Mouse (Mus musculus) heart, embryonic 12.5 days (tissue): ENCODE data around the gene Akr1b7. TPM values are rescaled to one million over a fixed set of nuclear protein-coding genes. Genes with fewer than 3 reads are reported as not detected.
A peak's percentile ranks its signal among the peaks of the same experiment; 100 is the strongest.
"Not testable (repeated sequence)": the region's sequence is repeated elsewhere in the genome, so short reads cannot be mapped to it uniquely, and the experiment has no call there.

Experiments
- ATAC-seq: fragments of 200-750 bp; cut with Nextera tagmentation; 2 replicates; pipeline ENCODE4 v1.8.0; 2017; ENCODE audit warnings: moderate TSS enrichment, moderate library complexity; ENCODE audit not compliant: insufficient number of reproducible peaks, low FRiP score
- H3K27ac ChIP-seq: fragments of 300-500 bp; sonication (generic); 2 replicates; pipeline ENCODE4 v1.5.1; 2016; ENCODE audit warnings: mild to moderate bottlenecking, moderate library complexity; ENCODE audit not compliant: poor library complexity, severe bottlenecking
- H3K27me3 ChIP-seq: fragments of 300-500 bp; sonication (generic); replicated peaks from 2 replicates; pipeline ENCODE4 v1.6.1; 2016; ENCODE audit warnings: mild to moderate bottlenecking, moderate library complexity
- H3K36me3 ChIP-seq: fragments of 300-500 bp; sonication (generic); 2 replicates; pipeline ENCODE4 v1.6.1; 2016; ENCODE audit warnings: mild to moderate bottlenecking, moderate library complexity
- H3K4me1 ChIP-seq: fragments of 300-500 bp; sonication (generic); replicated peaks from 2 replicates; pipeline ENCODE4 v1.6.1; 2016; ENCODE audit warnings: mild to moderate bottlenecking
- H3K4me2 ChIP-seq: fragments of 300-500 bp; sonication (generic); 2 replicates; pipeline ENCODE4 v1.6.1; 2016; ENCODE audit warnings: mild to moderate bottlenecking, moderate library complexity
- H3K4me3 ChIP-seq: fragments of 300-500 bp; sonication (generic); 2 replicates; pipeline ENCODE4 v1.5.1; 2016; ENCODE audit warnings: mild to moderate bottlenecking
- H3K9ac ChIP-seq: fragments of 300-500 bp; sonication (generic); 2 replicates; pipeline ENCODE4 v1.6.1; 2016; ENCODE audit warnings: mild to moderate bottlenecking, moderate library complexity
- H3K9me3 ChIP-seq: fragments of 300-500 bp; sonication (generic); replicated peaks from 2 replicates; pipeline ENCODE4 v1.6.1; 2016; ENCODE audit warnings: mild to moderate bottlenecking, moderate library complexity
- WGBS: fragments of 180-500 bp; shearing (Covaris S2); methylation state at CpG from one replicate; pipeline ENCODE4 v1.1.7; 2016; 5-methylcytosine and 5-hydroxymethylcytosine counted together
- polyA plus RNA-seq: library from polyadenylated mRNA; unstranded; fragments of >200 nt; fragmentation: Nextera tagmentation; extraction: Ambion mirVana; gene quantifications from 2 replicates; pipeline ENCODE4 v1.2.1, GENCODE M21; 2016

The Akr1b7 gene
- 0.13 and 0.14 TPM in 2 replicates for polyA plus RNA-seq

- whole genome bisulfite sequencing, result 68% methylated on average over 6 of the region's 6 CpGs
- Histone ChIP-seq H3K4me1 (no peaks in the 10 kb centered on the region), H3K27ac (no peak within 1 kb of the TSS), H3K4me3 (no peak within 1 kb of the TSS), H3K9me3 (0 out of 2 replicates have a peak, but pooled peaks cover 2% of the 10 kb centered on the region), H3K36me3 (no peaks in the 10 kb centered on the region), H3K9ac (no peak within 1 kb of the TSS), H3K4me2 (no peak within 1 kb of the TSS), H3K27me3 (no peaks in the 10 kb centered on the region)
- no peak for ATAC-seq
Observed at GRCm38 (mm10) chr6:34412023-34412422, at the start of gene Akr1b7. Akr1b7 (plus strand) TSS chr6:34412334.

- no peak for ATAC-seq
Observed at GRCm38 (mm10) chr6:34364217-34365136, 47.7 kb upstream of the Akr1b7 start.

GRCm38 (mm10) chr6:34367998-34368397 is 44.1 kb upstream of the Akr1b7 start:
- Histone ChIP-seq H3K9ac (no peak overlapping the region), H3K9me3 (no peaks in the 10 kb centered on the region), H3K4me2 (no peak overlapping the region), H3K27me3 (no peaks in the 10 kb centered on the region), H3K27ac (no peak overlapping the region), H3K36me3 (peaks cover 3% of the 10 kb centered on the region), H3K4me1 (no peaks in the 10 kb centered on the region), H3K4me3 (no peak overlapping the region)
- ATAC-seq, result no peak
- 77% methylated on average over 9 of the region's 9 CpGs for WGBS

More at GRCm38 (mm10) chr6:34364217-34365136, 47.7 kb upstream of the Akr1b7 start:
- 74% methylated on average over 12 of the region's 12 CpGs for WGBS
- H3K27me3 ChIP-seq, result no peaks in the 10 kb centered on the region
- H3K36me3 ChIP-seq, result peaks cover 3% of the 10 kb centered on the region
- H3K4me3 ChIP-seq, result no peak overlapping the region
- H3K9ac ChIP-seq, result no peak overlapping the region
- H3K9me3 ChIP-seq, result no peaks in the 10 kb centered on the region
- no peak overlapping the region for H3K4me2 ChIP-seq
- H3K27ac ChIP-seq, result no peak overlapping the region
- H3K4me1 ChIP-seq, result no peaks in the 10 kb centered on the region

- Histone ChIP-seq H3K4me2 (no peak overlapping the region), H3K27ac (no peak overlapping the region), H3K4me1 (no peaks in the 10 kb centered on the region), H3K36me3 (no peaks in the 10 kb centered on the region), H3K4me3 (no peak overlapping the region), H3K9ac (no peak overlapping the region), H3K9me3 (no peaks in the 10 kb centered on the region), H3K27me3 (no peaks in the 10 kb centered on the region)
- WGBS, result 78% methylated on average over 8 of the region's 8 CpGs
- ATAC-seq, result no peak
Observed at GRCm38 (mm10) chr6:34370081-34370480, 42.1 kb upstream of the Akr1b7 start.

GRCm38 (mm10) chr6:34371700-34372351 is 40.3 kb upstream of the Akr1b7 start:
- no peaks in the 10 kb centered on the region for H3K27me3 ChIP-seq
- no peaks in the 10 kb centered on the region for H3K9me3 ChIP-seq
- peak overlapping the region; percentile 22 for H3K4me3 ChIP-seq
- H3K27ac ChIP-seq, result no peak overlapping the region
- whole genome bisulfite sequencing, result 23% methylated on average over 18 of the region's 18 CpGs
- H3K9ac ChIP-seq, result 0 out of 2 replicates have a peak overlapping the region, but pooled peaks have one; percentile 24
- no peaks in the 10 kb centered on the region for H3K36me3 ChIP-seq
- H3K4me1 ChIP-seq, result no peaks in the 10 kb centered on the region
- H3K4me2 ChIP-seq, result peak overlapping the region; percentile 63
- ATAC-seq, result 0 out of 2 replicates have a peak, but pooled peaks have one; percentile 18

GRCm38 (mm10) chr6:34373841-34374240 is 38.3 kb upstream of the Akr1b7 start:
- Histone ChIP-seq H3K4me3 (no peak overlapping the region), H3K27ac (no peak overlapping the region), H3K36me3 (no peaks in the 10 kb centered on the region), H3K9ac (no peak overlapping the region), H3K9me3 (no peaks in the 10 kb centered on the region), H3K4me1 (no peaks in the 10 kb centered on the region), H3K27me3 (no peaks in the 10 kb centered on the region), H3K4me2 (no peak overlapping the region)
- ATAC-seq, result no peak
- WGBS, result 65% methylated on average over 7 of the region's 7 CpGs

- 85% methylated on average over 5 of the region's 5 CpGs for WGBS
- H3K36me3 ChIP-seq, H3K4me1 ChIP-seq, H3K9ac ChIP-seq, H3K4me3 ChIP-seq, H3K27ac ChIP-seq, H3K9me3 ChIP-seq, ATAC-seq, H3K4me2 ChIP-seq, H3K27me3 ChIP-seq: not testable (repeated sequence)
Observed at GRCm38 (mm10) chr6:34375888-34376287, 36.2 kb upstream of the Akr1b7 start.

- Histone ChIP-seq H3K9me3 (no peaks in the 10 kb centered on the region), H3K36me3 (peaks cover 8% of the 10 kb centered on the region), H3K27me3 (no peaks in the 10 kb centered on the region), H3K4me3 (peak overlapping the region; percentile 79; the same call in 1 of the 2 replicates), H3K4me2 (peak overlapping the region; percentile 80; the same call in 1 of the 2 replicates), H3K27ac (no peak overlapping the region), H3K4me1 (peaks cover 7% of the 10 kb centered on the region), H3K9ac (no peak overlapping the region)
- ATAC-seq, result no peak
- 34% methylated on average over 8 of the region's 8 CpGs for WGBS
Observed at GRCm38 (mm10) chr6:34383401-34383800, 28.7 kb upstream of the Akr1b7 start.

GRCm38 (mm10) chr6:34384110-34384661 is 27.9 kb upstream of the Akr1b7 start, which contains the start of gene Akr1b10:
Akr1b10 (plus strand) TSS chr6:34384218.
- peaks cover 16% of the 10 kb centered on the region for H3K36me3 ChIP-seq
- WGBS, result under 1% methylated on average over 17 of the region's 17 CpGs
- peak within 1 kb of the TSS; percentile 80 for H3K4me2 ChIP-seq
- H3K9ac ChIP-seq, result peak within 1 kb of the TSS; percentile 80
- ATAC-seq, result peak; percentile 68; the same call in 1 of the 2 replicates
- no peaks in the 10 kb centered on the region for H3K9me3 ChIP-seq
- peak within 1 kb of the TSS; percentile 87 for H3K27ac ChIP-seq
- H3K4me3 ChIP-seq, result peak within 1 kb of the TSS; percentile 79
- H3K4me1 ChIP-seq, result peaks cover 7% of the 10 kb centered on the region
- H3K27me3 ChIP-seq, result no peaks in the 10 kb centered on the region

- H3K27ac ChIP-seq, result peak overlapping the region; percentile 87
- peaks cover 7% of the 10 kb centered on the region for H3K4me1 ChIP-seq
- no peaks in the 10 kb centered on the region for H3K9me3 ChIP-seq
- peaks cover 19% of the 10 kb centered on the region for H3K36me3 ChIP-seq
- peak overlapping the region; percentile 80 for H3K9ac ChIP-seq
- peak; percentile 72 for ATAC-seq
- 2% methylated on average over 13 of the region's 13 CpGs for WGBS
- peak overlapping the region; percentile 79 for H3K4me3 ChIP-seq
- H3K27me3 ChIP-seq, result no peaks in the 10 kb centered on the region
- H3K4me2 ChIP-seq, result peak overlapping the region; percentile 80
Observed at GRCm38 (mm10) chr6:34384701-34385370, 27.3 kb upstream of the Akr1b7 start.
